In the genomic region with DNA sequence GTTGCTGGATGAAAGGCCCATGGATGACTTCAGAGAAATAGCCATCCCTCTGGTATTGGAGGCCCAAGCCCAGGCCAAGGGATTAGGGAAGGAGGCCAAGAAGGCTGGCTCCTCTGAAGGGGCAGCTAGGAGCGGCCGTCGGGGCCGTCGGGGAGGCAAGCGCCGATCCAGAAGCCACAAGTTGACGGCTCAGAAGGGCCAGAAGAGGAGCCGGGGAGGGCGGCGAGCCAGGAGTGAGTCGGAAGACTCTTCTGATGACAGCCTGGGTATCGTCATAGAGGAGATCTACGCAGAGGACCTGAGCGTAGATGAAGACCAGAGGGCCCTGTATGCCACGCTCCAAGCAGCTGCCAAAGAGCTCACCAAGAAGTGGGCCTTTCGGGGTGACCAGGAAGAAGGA, we compare ENCODE assay signal across 8 mouse cellular contexts. TPM values are rescaled to one million over a fixed set of nuclear protein-coding genes. Genes with fewer than 3 reads are reported as not detected.
DNase-seq lines count a peak whose midpoint lies in the region; ATAC-seq lines count a peak whose summit lies in the region.

No protein-coding gene starts in this region.

- no peak for ATAC-seq in intestine, embryonic 15.5 days
- no peak for ATAC-seq in stomach, embryonic 14.5 days (ENCODE audit: insufficient number of reproducible peaks, insufficient read depth, low FRiP score, low read depth)

- H3K4me2 ChIP-seq in intestine, embryonic 15.5 days (replicated peaks): peak overlapping the region; percentile 92
- peak overlapping the region; percentile 82 for H3K4me2 ChIP-seq in stomach, embryonic 14.5 days (replicated peaks; ENCODE audit: low read depth, low read length)

- peaks cover 51% of the 10 kb centered on the region for H3K4me1 ChIP-seq in intestine, embryonic 15.5 days (replicated peaks)
- H3K4me1 ChIP-seq in stomach, embryonic 14.5 days (ENCODE audit: control insufficient read depth, insufficient read depth, low read length): peaks cover 45% of the 10 kb centered on the region

- peak; percentile 9 for DNase-seq in adrenal gland, adult 2 months
- no peak for DNase-seq in adrenal gland, postnatal 36 days
- DNase-seq in right cerebral cortex, postnatal 25 days: peak; percentile 44
- no peak for DNase-seq in right cerebral cortex, postnatal 4 days
- DNase-seq in lung, adult 18-20 months: no peak
- DNase-seq in c-Kit-positive CD71-positive TER-119-positive erythroid progenitor cells, embryonic 14.5 days (ENCODE audit: low spot score): no peak

- no peaks in the 10 kb centered on the region for H3K36me3 ChIP-seq in intestine, embryonic 15.5 days
- H3K36me3 ChIP-seq in stomach, embryonic 14.5 days (ENCODE audit: control insufficient read depth, insufficient read depth, low read length): no peaks in the 10 kb centered on the region

- H3K9ac ChIP-seq in intestine, embryonic 15.5 days: peak overlapping the region; percentile 74; the same call in 1 of the 2 replicates
- peak overlapping the region; percentile 49 for H3K9ac ChIP-seq in stomach, embryonic 14.5 days (replicated peaks; ENCODE audit: low read depth, low read length)

- H3K9me3 ChIP-seq in intestine, embryonic 15.5 days: no peaks in the 10 kb centered on the region
- no peaks in the 10 kb centered on the region for H3K9me3 ChIP-seq in stomach, embryonic 14.5 days (ENCODE audit: control insufficient read depth, low read depth, low read length)

- H3K4me3 ChIP-seq in intestine, embryonic 15.5 days (replicated peaks): peak overlapping the region; percentile 58
- H3K4me3 ChIP-seq in stomach, embryonic 14.5 days (ENCODE audit: low read depth, low read length): peak overlapping the region; percentile 46

- no peak overlapping the region for H3K27ac ChIP-seq in intestine, embryonic 15.5 days
- H3K27ac ChIP-seq in stomach, embryonic 14.5 days (ENCODE audit: low read length): no peak overlapping the region

- H3K27me3 ChIP-seq in intestine, embryonic 15.5 days (replicated peaks): peaks cover 39% of the 10 kb centered on the region
- H3K27me3 ChIP-seq in stomach, embryonic 14.5 days (ENCODE audit: control insufficient read depth, insufficient read depth, low read length): peaks cover 20% of the 10 kb centered on the region

- 26% methylated on average over 17 of the region's 17 CpGs for WGBS in intestine, embryonic 15.5 days
- 27% methylated on average over 17 of the region's 17 CpGs for WGBS in stomach, embryonic 14.5 days

RNA-seq across cellular contexts. Expression of gene Pnmal2, which starts 0.9 kb away (rescaled TPM):
- total RNA-seq in adrenal gland, adult 2 months (2021): 10 to 100 TPM; 19.7 to 47.9 TPM
- polyA plus RNA-seq in adrenal gland, adult 2 months (2012; rRNA removed): 9.9 and 10.9 TPM in 2 replicates
- 10 to 100 TPM; 21.9 to 32.4 TPM for total RNA-seq in adrenal gland, postnatal 36 days (2021)
- polyA plus RNA-seq in intestine, embryonic 15.5 days (2015; fragmentation: Nextera tagmentation; extraction: Ambion mirVana): 8.1 and 8.3 TPM in 2 replicates
- polyA plus RNA-seq in stomach, embryonic 14.5 days (2014; fragmentation: Nextera tagmentation; extraction: Ambion mirVana): 8.6 and 8.8 TPM in 2 replicates

RNA-seq across cellular contexts. Expression of gene Pnmal1, which starts 14.1 kb away (rescaled TPM):
- 1 to 10 TPM; 2.6 to 7.2 TPM for total RNA-seq in adrenal gland, adult 2 months (2021)
- polyA plus RNA-seq in adrenal gland, adult 2 months (2012; rRNA removed): 0.45 and 0.57 TPM in 2 replicates
- total RNA-seq in adrenal gland, postnatal 36 days (2021): 1 to 10 TPM; 3.9 to 4.4 TPM
- 3.0 and 3.1 TPM in 2 replicates for polyA plus RNA-seq in intestine, embryonic 15.5 days (2015; fragmentation: Nextera tagmentation; extraction: Ambion mirVana)
- 4.2 TPM in 2 replicates for polyA plus RNA-seq in stomach, embryonic 14.5 days (2014; fragmentation: Nextera tagmentation; extraction: Ambion mirVana)

RNA-seq across cellular contexts. Expression of gene Calm3, which starts 21.5 kb away (rescaled TPM):
- 100 to 1,000 TPM; 254 to 261 TPM for total RNA-seq in adrenal gland, adult 2 months (2021)
- polyA plus RNA-seq in adrenal gland, adult 2 months (2012; rRNA removed): 402 and 408 TPM in 2 replicates
- 100 to 1,000 TPM; 232 to 251 TPM for total RNA-seq in adrenal gland, postnatal 36 days (2021)
- 137 and 140 TPM in 2 replicates for polyA plus RNA-seq in intestine, embryonic 15.5 days (2015; fragmentation: Nextera tagmentation; extraction: Ambion mirVana)
- 148 and 161 TPM in 2 replicates for polyA plus RNA-seq in stomach, embryonic 14.5 days (2014; fragmentation: Nextera tagmentation; extraction: Ambion mirVana)

RNA-seq across cellular contexts. Expression of gene Gm42372, which starts 37.5 kb away (rescaled TPM):
- total RNA-seq in adrenal gland, adult 2 months (2021): 1 to 10 TPM; 1.1 to 1.6 TPM
- polyA plus RNA-seq in adrenal gland, adult 2 months (2012; rRNA removed): 0.13 and 0.33 TPM in 2 replicates
- total RNA-seq in adrenal gland, postnatal 36 days (2021): 1 to 10 TPM; 1.1 TPM
- polyA plus RNA-seq in intestine, embryonic 15.5 days (2015; fragmentation: Nextera tagmentation; extraction: Ambion mirVana): 0.28 and 0.44 TPM in 2 replicates
- 0.55 and 0.59 TPM in 2 replicates for polyA plus RNA-seq in stomach, embryonic 14.5 days (2014; fragmentation: Nextera tagmentation; extraction: Ambion mirVana)

RNA-seq across cellular contexts. Expression of gene Ptgir, which starts 39.1 kb away (rescaled TPM):
- 1 to 10 TPM in 1 of 2 experiments, under 1 TPM in 1; 0.98 to 3.8 TPM for total RNA-seq in adrenal gland, adult 2 months (2021)
- polyA plus RNA-seq in adrenal gland, adult 2 months (2012; rRNA removed): 4.0 and 4.8 TPM in 2 replicates
- 1 to 10 TPM; 1.2 to 2.0 TPM for total RNA-seq in adrenal gland, postnatal 36 days (2021)
- polyA plus RNA-seq in intestine, embryonic 15.5 days (2015; fragmentation: Nextera tagmentation; extraction: Ambion mirVana): 2.8 and 3.0 TPM in 2 replicates
- polyA plus RNA-seq in stomach, embryonic 14.5 days (2014; fragmentation: Nextera tagmentation; extraction: Ambion mirVana): 1.5 and 2.0 TPM in 2 replicates

Comparison
In these comparisons a context has a peak if more than half of its experiments do, and no peak if none do; other contexts are left out.
1. DNase-seq: peak in adrenal gland, adult 2 months (single experiment) and right cerebral cortex, postnatal 25 days (single experiment); none in adrenal gland, postnatal 36 days (0 of 2), right cerebral cortex, postnatal 4 days (single experiment), lung, adult 18-20 months (0 of 2) and c-Kit-positive CD71-positive TER-119-positive erythroid progenitor cells, embryonic 14.5 days (single experiment).